Mouse (Mus musculus) cerebellum, postnatal 36 days (tissue): ENCODE data around the gene Slc44a3.

ENCODE experiments used
- DNase-seq, 2 experiments: peaks; one replicate each; pipeline ENCODE4 v3.0.0; 2021 to 2022; ENCODE audit warnings: mixed read lengths in 2 of 2

Gene Slc44a3

GRCm38 (mm10) chr3:121500225-121500624 is 32.0 kb downstream of the Slc44a3 start:
- DNase-seq = peak; percentile 66 to 71

GRCm38 (mm10) chr3:121493997-121494421 is 38.2 kb downstream of the Slc44a3 start:
- DNase-seq = no peak

- DNase-seq = no peak
Measured at GRCm38 (mm10) chr3:121492026-121492425, 40.2 kb downstream of the Slc44a3 start.

GRCm38 (mm10) chr3:121490941-121491340 is 41.3 kb downstream of the Slc44a3 start:
- no peak for DNase-seq

- no peak for DNase-seq
Measured at GRCm38 (mm10) chr3:121489462-121490118, 42.6 kb downstream of the Slc44a3 start.

GRCm38 (mm10) chr3:121485201-121485600 is 47.0 kb downstream of the Slc44a3 start:
- no peak for DNase-seq

- no peak for DNase-seq
Measured at GRCm38 (mm10) chr3:121483266-121484161, 48.7 kb downstream of the Slc44a3 start.

GRCm38 (mm10) chr3:121481564-121481963 is 50.6 kb downstream of the Slc44a3 start:
- DNase-seq = no peak

- no peak for DNase-seq
Measured at GRCm38 (mm10) chr3:121480961-121481436, 51.2 kb downstream of the Slc44a3 start.

GRCm38 (mm10) chr3:121480030-121480960 is 51.9 kb downstream of the Slc44a3 start:
- no peak for DNase-seq

GRCm38 (mm10) chr3:121474738-121475137 is 57.5 kb downstream of the Slc44a3 start:
- no peak for DNase-seq

GRCm38 (mm10) chr3:121471703-121472102 is 60.5 kb downstream of the Slc44a3 start:
- no peak for DNase-seq

- peak in 1 of 2 experiments; percentile 10 for DNase-seq
Measured at GRCm38 (mm10) chr3:121469185-121469975, 62.8 kb downstream of the Slc44a3 start.

- no peak for DNase-seq
Measured at GRCm38 (mm10) chr3:121468136-121468535, 64.1 kb downstream of the Slc44a3 start.

GRCm38 (mm10) chr3:121467094-121467552 is 65.1 kb downstream of the Slc44a3 start:
- DNase-seq = no peak

- DNase-seq = no peak
Measured at GRCm38 (mm10) chr3:121465795-121466194, 66.4 kb downstream of the Slc44a3 start.

GRCm38 (mm10) chr3:121464733-121465305 is 67.4 kb downstream of the Slc44a3 start:
- no peak for DNase-seq

- DNase-seq = no peak
Measured at GRCm38 (mm10) chr3:121462782-121463181, 69.4 kb downstream of the Slc44a3 start.

GRCm38 (mm10) chr3:121461477-121461876 is 70.7 kb downstream of the Slc44a3 start:
- DNase-seq = no peak

- DNase-seq = no peak
Measured at GRCm38 (mm10) chr3:121460473-121461193, 71.6 kb downstream of the Slc44a3 start.
